Mouse (Mus musculus) spleen, adult 2 months (tissue): ENCODE measurements around the gene Tmem126a.

Source experiments
- CTCF ChIP-seq: fragments of 200-500 bp; IDR thresholded peaks from 2 replicates; pipeline ENCODE4 v1.5.1; 2011; ENCODE audit warnings: mild to moderate bottlenecking, inconsistent platforms; ENCODE audit not compliant: insufficient read depth, insufficient read length, insufficient replicate concordance; ENCODE audit errors: extremely low read depth
- POLR2A ChIP-seq: fragments of 200-500 bp; IDR thresholded peaks from 2 replicates; pipeline ENCODE4 v1.6.1; 2011; ENCODE audit warnings: low read depth, low read length, inconsistent platforms

GRCm38 (mm10) chr7:90442070-90442469, 15.0 kb downstream of the Tmem126a start:
- TF ChIP-seq CTCF (no peak), POLR2A (no peak)
